Mouse (Mus musculus): ENCODE data around the gene H2-D1. TPM values are rescaled to one million over a fixed set of nuclear protein-coding genes. Genes with fewer than 3 reads are reported as not detected.
A peak's percentile ranks its signal among the peaks of the same experiment; 100 is the strongest.

Gene H2-D1
- total RNA-seq, 1 experiment from 2014 or later, result 2,114 TPM

GRCm38 (mm10) chr17:35253293-35254093 lies 9.0 kb upstream of the H2-D1 start:
- ATAC-seq (ENCODE audit: extremely low read depth, insufficient number of reproducible peaks, low FRiP score, poor library complexity, severe bottlenecking), result no peak

- peak; percentile 34; the same call in 1 of the 2 replicates for ATAC-seq (ENCODE audit: extremely low read depth, insufficient number of reproducible peaks, low FRiP score, poor library complexity, severe bottlenecking)
Observed at GRCm38 (mm10) chr17:35254241-35255098, 8.1 kb upstream of the H2-D1 start.

GRCm38 (mm10) chr17:35255301-35255700 lies 7.2 kb upstream of the H2-D1 start:
- no peak for ATAC-seq (ENCODE audit: extremely low read depth, insufficient number of reproducible peaks, low FRiP score, poor library complexity, severe bottlenecking)

GRCm38 (mm10) chr17:35255704-35256103 lies 6.8 kb upstream of the H2-D1 start:
- ATAC-seq (ENCODE audit: extremely low read depth, insufficient number of reproducible peaks, low FRiP score, poor library complexity, severe bottlenecking), result no peak

GRCm38 (mm10) chr17:35257378-35257777 lies 5.2 kb upstream of the H2-D1 start:
- no peak for ATAC-seq (ENCODE audit: extremely low read depth, insufficient number of reproducible peaks, low FRiP score, poor library complexity, severe bottlenecking)

- ATAC-seq (ENCODE audit: extremely low read depth, insufficient number of reproducible peaks, low FRiP score, poor library complexity, severe bottlenecking), result peak; percentile 49
Observed at GRCm38 (mm10) chr17:35257824-35258491, 4.6 kb upstream of the H2-D1 start.

GRCm38 (mm10) chr17:35258492-35259478 lies 3.7 kb upstream of the H2-D1 start:
- peak; percentile 72 for ATAC-seq (ENCODE audit: extremely low read depth, insufficient number of reproducible peaks, low FRiP score, poor library complexity, severe bottlenecking)

GRCm38 (mm10) chr17:35259621-35260020 lies 2.9 kb upstream of the H2-D1 start:
- no peak for ATAC-seq (ENCODE audit: extremely low read depth, insufficient number of reproducible peaks, low FRiP score, poor library complexity, severe bottlenecking)

GRCm38 (mm10) chr17:35261651-35262050 lies 879 bp upstream of the H2-D1 start:
- ATAC-seq (ENCODE audit: extremely low read depth, insufficient number of reproducible peaks, low FRiP score, poor library complexity, severe bottlenecking), result no peak

GRCm38 (mm10) chr17:35263523-35263883 lies 973 bp downstream of the H2-D1 start:
- ATAC-seq (ENCODE audit: extremely low read depth, insufficient number of reproducible peaks, low FRiP score, poor library complexity, severe bottlenecking), result no peak

- no peak for ATAC-seq (ENCODE audit: extremely low read depth, insufficient number of reproducible peaks, low FRiP score, poor library complexity, severe bottlenecking)
Observed at GRCm38 (mm10) chr17:35267399-35268086, 5.0 kb downstream of the H2-D1 start.

- ATAC-seq (ENCODE audit: extremely low read depth, insufficient number of reproducible peaks, low FRiP score, poor library complexity, severe bottlenecking), result peak; percentile 30; the same call in 1 of the 2 replicates
Observed at GRCm38 (mm10) chr17:35269653-35270347, 7.3 kb downstream of the H2-D1 start.

GRCm38 (mm10) chr17:35272249-35272648 lies 9.7 kb downstream of the H2-D1 start:
- no peak for ATAC-seq (ENCODE audit: extremely low read depth, insufficient number of reproducible peaks, low FRiP score, poor library complexity, severe bottlenecking)

- ATAC-seq (ENCODE audit: extremely low read depth, insufficient number of reproducible peaks, low FRiP score, poor library complexity, severe bottlenecking), result peak; percentile 77
Observed at GRCm38 (mm10) chr17:35274770-35275169, 12.2 kb downstream of the H2-D1 start.

GRCm38 (mm10) chr17:35276304-35276864 lies 13.9 kb downstream of the H2-D1 start:
- no peak for ATAC-seq (ENCODE audit: extremely low read depth, insufficient number of reproducible peaks, low FRiP score, poor library complexity, severe bottlenecking)

GRCm38 (mm10) chr17:35278049-35278448 lies 15.5 kb downstream of the H2-D1 start:
- ATAC-seq (ENCODE audit: extremely low read depth, insufficient number of reproducible peaks, low FRiP score, poor library complexity, severe bottlenecking), result no peak

All from neutrophil, adult 5-6 weeks (primary cell).